Mouse (Mus musculus) adipocyte (in vitro differentiated cells): Measurements from ENCODE around the gene Top2b.

ENCODE experiments used
- DNase-seq: peaks from one replicate; pipeline ENCODE4 v3.0.0-alpha.2; 2016; ENCODE audit warnings: low spot score

Top2b gene

DNA sequence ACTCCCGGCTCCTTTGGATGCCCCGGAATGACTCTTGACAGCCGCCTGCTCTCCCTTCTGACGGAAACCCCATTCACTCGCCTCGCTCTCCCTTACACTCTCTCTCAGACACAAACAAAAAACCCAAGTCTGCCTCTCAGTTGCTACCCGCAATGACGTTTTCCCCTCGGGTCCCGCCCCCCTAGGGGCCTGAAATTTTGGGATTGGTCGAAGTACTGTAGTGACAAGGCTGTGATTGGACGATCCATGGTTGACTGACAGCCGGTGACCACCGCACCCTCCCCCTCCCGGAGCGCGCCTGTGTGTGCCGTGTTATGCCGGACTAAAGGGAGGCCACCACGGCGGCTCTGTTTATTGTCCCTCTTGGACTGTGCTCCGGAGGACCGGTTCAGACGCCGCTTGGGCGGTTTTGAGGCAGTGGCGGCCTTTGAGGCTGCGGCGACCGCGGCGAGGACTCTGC lies at the start of gene Top2b:
Gene Top2b (plus strand): TSS at position 302 of the 460 bp plus-strand sequence.
- DNase-seq: peak; percentile 99

- DNase-seq: no peak
These were observed 48.3 kb upstream of the Top2b start for GRCm38 (mm10) chr14:16316715-16317114.

DNA sequence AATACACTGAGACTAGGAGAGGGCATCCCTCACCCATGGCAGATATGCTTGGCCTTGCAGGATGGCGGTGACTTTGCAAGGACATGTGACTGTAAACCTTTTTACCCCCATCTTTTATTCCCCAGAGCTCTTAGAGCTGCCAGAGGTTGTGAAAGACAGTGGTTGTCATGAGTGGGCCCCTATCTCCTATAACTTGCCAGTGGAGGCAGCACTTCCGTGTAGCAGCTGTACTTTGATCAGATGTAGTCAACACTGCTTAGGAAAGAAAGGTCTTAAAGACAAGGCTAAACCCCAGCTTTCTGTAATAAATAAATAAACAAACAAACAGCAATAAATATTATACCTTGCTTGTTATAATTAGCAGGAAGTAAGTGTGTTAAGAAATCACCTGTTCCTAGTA lies 45.2 kb upstream of the Top2b start:
- DNase-seq: no peak

GRCm38 (mm10) chr14:16324394-16324793 lies 40.6 kb upstream of the Top2b start:
- DNase-seq: no peak

- no peak for DNase-seq
These were observed 39.8 kb upstream of the Top2b start for GRCm38 (mm10) chr14:16325208-16325607.

- peak; percentile 91 for DNase-seq
These were observed 36.4 kb upstream of the Top2b start for GRCm38 (mm10) chr14:16328531-16328930.

GRCm38 (mm10) chr14:16328959-16329480 lies 36.0 kb upstream of the Top2b start:
- DNase-seq: no peak

DNA sequence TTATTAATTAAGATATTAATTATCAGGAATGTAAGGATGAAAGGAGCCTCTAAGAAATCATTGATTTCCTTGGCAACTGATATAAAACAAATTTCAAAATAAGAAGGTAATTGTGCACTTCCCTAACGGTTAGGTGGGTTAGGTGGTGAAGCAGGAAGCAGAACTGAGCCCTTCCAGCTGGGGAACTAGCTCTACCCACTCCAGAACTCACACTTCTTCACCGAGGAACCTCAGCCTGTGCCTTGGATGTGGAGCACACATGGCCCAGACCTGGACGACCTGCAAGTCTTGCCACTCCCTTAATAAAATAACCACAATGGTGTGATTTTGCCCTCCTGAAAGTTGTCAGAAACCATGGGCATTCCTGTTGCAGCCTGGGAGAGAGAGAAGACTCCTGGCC lies 35.2 kb upstream of the Top2b start:
- no peak for DNase-seq

GRCm38 (mm10) chr14:16334260-16334659 lies 30.7 kb upstream of the Top2b start:
- DNase-seq: peak; percentile 20

- no peak for DNase-seq
These were observed 29.1 kb upstream of the Top2b start for GRCm38 (mm10) chr14:16335835-16336417.

DNA sequence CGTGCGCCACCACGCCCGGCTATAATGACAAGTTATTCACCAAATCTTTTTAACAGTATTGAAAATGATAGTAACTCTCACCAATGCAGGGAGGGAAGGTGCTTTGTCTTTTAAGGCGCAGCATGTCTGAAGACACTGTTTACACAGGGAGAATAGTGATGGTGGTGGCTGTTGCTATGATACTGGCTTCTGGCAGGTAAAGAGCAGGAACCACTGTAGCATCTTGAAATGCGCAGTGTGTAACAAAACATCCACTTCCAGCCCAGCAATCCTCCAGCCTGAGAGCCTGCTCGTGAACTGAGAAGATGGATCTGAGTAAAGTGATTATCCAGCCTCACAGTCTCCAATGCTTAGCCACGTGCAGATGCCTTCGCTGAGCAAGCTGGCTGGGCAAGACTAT lies 17.5 kb upstream of the Top2b start:
- no peak for DNase-seq

- no peak for DNase-seq
These were observed 5.3 kb upstream of the Top2b start for GRCm38 (mm10) chr14:16359704-16360103.

GRCm38 (mm10) chr14:16364161-16364831 lies 683 bp upstream of the Top2b start:
- peak; percentile 89 for DNase-seq

DNA sequence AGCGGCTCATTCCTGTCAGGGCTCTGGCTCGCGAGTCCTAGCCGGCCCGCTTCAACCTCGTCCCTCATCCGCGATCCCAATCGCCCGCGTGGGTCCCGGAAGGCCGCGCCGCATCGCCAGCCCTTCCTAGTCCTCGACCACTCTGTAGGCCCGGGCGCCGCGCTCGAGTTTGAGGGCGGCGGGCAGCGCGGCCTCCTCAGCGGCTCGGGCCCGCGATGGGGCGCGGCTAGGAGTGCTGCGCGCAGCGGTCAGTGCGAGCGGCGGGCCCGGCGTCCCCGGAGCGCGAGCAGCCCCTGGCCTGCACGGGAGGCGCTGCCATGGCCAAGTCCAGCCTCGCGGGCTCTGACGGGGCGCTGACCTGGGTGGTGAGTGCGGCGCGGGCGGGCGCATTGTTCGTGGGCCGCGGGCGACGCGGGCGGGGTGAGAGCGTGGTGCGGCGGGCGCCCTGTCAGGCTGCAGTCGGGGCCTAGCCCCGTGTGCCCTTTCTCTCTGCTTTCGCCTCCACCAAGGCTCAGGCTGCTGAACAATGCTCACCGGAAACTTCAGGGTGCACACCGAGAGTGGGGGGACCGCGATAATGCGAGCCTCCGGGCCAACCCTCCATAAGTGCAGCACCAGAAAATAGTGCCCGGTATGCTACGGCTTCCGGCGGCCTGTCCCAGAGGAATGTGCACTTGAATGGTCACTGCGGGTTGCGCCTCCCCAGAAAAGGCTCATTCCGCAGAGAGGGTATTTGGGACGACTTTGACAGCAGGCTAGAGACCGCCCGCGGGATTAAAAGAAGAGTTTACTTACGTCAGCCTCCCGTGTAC lies 589 bp downstream of the Top2b start:
- peak; percentile 62 for DNase-seq

- DNase-seq: peak; percentile 62
These were observed 1.4 kb downstream of the Top2b start for GRCm38 (mm10) chr14:16366174-16366889.

DNA sequence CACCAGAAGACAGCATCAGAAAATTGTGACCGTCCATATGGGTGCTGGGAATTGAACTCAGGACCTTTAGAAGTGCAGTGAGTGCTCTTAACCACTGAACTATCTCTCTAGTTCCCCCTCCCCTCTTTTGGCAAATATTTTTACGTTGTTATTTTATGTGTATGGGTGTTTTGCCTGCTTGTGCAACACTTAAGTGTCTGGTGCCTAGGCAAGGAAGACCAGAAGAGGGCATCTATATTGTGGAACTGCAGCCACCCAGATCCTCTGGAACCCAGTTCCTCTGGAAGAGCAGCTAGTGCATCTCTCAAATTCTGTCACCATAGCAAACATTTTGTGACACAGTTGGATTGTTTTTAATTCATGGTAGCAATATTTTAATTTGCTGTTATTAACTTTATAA lies 2.0 kb downstream of the Top2b start:
- DNase-seq: no peak

DNA sequence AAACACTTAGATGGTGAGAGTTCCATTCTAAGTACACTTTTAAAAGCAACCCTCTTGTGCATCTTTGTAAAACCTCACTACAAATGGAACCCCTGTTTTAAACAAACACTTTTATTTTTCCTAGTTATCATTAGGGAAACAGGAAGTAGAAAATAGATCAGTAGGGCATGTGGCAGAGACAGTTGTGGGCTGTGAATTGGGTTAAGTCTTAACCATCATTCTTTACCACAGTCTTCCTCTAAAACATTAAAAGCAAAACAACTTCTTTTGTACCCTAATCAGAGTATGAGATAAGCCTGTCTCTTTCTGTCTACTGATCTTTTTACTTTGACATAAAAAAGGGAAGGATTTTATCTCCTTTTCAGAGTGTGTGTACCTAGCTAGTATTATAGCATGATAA lies 7.8 kb downstream of the Top2b start:
- DNase-seq: no peak

- no peak for DNase-seq
These were observed 8.2 kb downstream of the Top2b start for GRCm38 (mm10) chr14:16373190-16373589.

- peak; percentile 88 for DNase-seq
These were observed 15.1 kb downstream of the Top2b start for GRCm38 (mm10) chr14:16379917-16380570.

- DNase-seq: no peak
These were observed 19.8 kb downstream of the Top2b start for GRCm38 (mm10) chr14:16384783-16385182.

DNA sequence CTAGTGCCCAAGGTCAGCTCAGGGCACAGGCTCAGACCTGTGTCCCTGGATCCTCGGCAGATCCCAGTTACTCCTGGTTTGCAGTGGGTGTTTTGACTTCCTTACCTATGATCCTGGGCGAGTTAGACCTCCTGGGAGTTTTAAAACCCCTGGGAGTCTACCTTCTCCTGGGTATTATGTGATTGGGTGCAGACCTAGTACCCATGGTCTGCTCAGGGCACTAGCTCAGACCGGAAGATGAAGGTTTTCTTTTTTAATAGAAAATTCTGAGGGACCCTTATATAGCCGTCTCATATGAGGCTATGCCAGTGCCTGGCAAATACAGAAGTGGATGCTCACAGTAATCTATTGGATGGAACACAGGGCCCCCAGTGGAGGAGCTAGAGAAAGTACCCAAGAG lies 40.2 kb downstream of the Top2b start:
- DNase-seq: no peak

- DNase-seq: no peak
These were observed 49.2 kb downstream of the Top2b start for GRCm38 (mm10) chr14:16414163-16414562.
